Mouse (Mus musculus): ENCODE results near the gene Xrcc4.

Gene Xrcc4

GRCm38 (mm10) chr13:89944354-89944753 lies 145.1 kb downstream of the Xrcc4 start:
- DNase-seq (ENCODE audit: low read depth): no peak

- no peak for DNase-seq (ENCODE audit: low read depth)
Observed at GRCm38 (mm10) chr13:89929477-89929876, 159.9 kb downstream of the Xrcc4 start.

- DNase-seq (ENCODE audit: low read depth): no peak
Observed at GRCm38 (mm10) chr13:89918814-89919481, 170.5 kb downstream of the Xrcc4 start.

GRCm38 (mm10) chr13:89914332-89914731 lies 175.1 kb downstream of the Xrcc4 start:
- DNase-seq (ENCODE audit: low read depth): no peak

- DNase-seq (ENCODE audit: low read depth): no peak
Observed at GRCm38 (mm10) chr13:89913891-89914290, 175.5 kb downstream of the Xrcc4 start.

- DNase-seq (ENCODE audit: low read depth): no peak
Observed at GRCm38 (mm10) chr13:89906120-89906519, 183.3 kb downstream of the Xrcc4 start.

- DNase-seq (ENCODE audit: low read depth): no peak
Observed at GRCm38 (mm10) chr13:89899066-89899465, 190.3 kb downstream of the Xrcc4 start.

- DNase-seq (ENCODE audit: low read depth): no peak
Observed at GRCm38 (mm10) chr13:89892140-89892539, 197.3 kb downstream of the Xrcc4 start.

- no peak for DNase-seq (ENCODE audit: low read depth)
Observed at GRCm38 (mm10) chr13:89890159-89890558, 199.2 kb downstream of the Xrcc4 start.

- peak; percentile 27 for DNase-seq (ENCODE audit: low read depth)
Observed at GRCm38 (mm10) chr13:89889074-89889473, 200.3 kb downstream of the Xrcc4 start.

GRCm38 (mm10) chr13:89883523-89883922 lies 205.9 kb downstream of the Xrcc4 start:
- DNase-seq (ENCODE audit: low read depth): no peak

GRCm38 (mm10) chr13:89881281-89881680 lies 208.1 kb downstream of the Xrcc4 start:
- DNase-seq (ENCODE audit: low read depth): no peak

- no peak for DNase-seq (ENCODE audit: low read depth)
Observed at GRCm38 (mm10) chr13:89878832-89879468, 210.5 kb downstream of the Xrcc4 start.

GRCm38 (mm10) chr13:89875499-89875898 lies 213.9 kb downstream of the Xrcc4 start:
- DNase-seq (ENCODE audit: low read depth): no peak

- no peak for DNase-seq (ENCODE audit: low read depth)
Observed at GRCm38 (mm10) chr13:89872725-89873124, 216.7 kb downstream of the Xrcc4 start.

- DNase-seq (ENCODE audit: low read depth): no peak
Observed at GRCm38 (mm10) chr13:89854139-89854538, 235.3 kb downstream of the Xrcc4 start.

- DNase-seq (ENCODE audit: low read depth): no peak
Observed at GRCm38 (mm10) chr13:89850746-89851145, 238.7 kb downstream of the Xrcc4 start.

GRCm38 (mm10) chr13:89849955-89850354 lies 239.5 kb downstream of the Xrcc4 start:
- no peak for DNase-seq (ENCODE audit: low read depth)

- DNase-seq (ENCODE audit: low read depth): no peak
Observed at GRCm38 (mm10) chr13:89838635-89839034, 250.8 kb downstream of the Xrcc4 start.

GRCm38 (mm10) chr13:89834485-89834884 lies 254.9 kb downstream of the Xrcc4 start:
- DNase-seq (ENCODE audit: low read depth): no peak

- DNase-seq (ENCODE audit: low read depth): no peak
Observed at GRCm38 (mm10) chr13:89833053-89833670, 256.2 kb downstream of the Xrcc4 start.

GRCm38 (mm10) chr13:89828429-89828970 lies 260.9 kb downstream of the Xrcc4 start:
- DNase-seq (ENCODE audit: low read depth): no peak

GRCm38 (mm10) chr13:89827838-89828237 lies 261.6 kb downstream of the Xrcc4 start:
- no peak for DNase-seq (ENCODE audit: low read depth)

Data from c-Kit-positive CD71-positive TER-119-negative erythroid progenitor cells, embryonic 14.5 days (primary cell).